Mouse (Mus musculus): Measurements from ENCODE around the gene Rad51.

GRCm38 (mm10) chr2:119113121-119113925, 730 bp downstream of the Rad51 start:
- TF ChIP-seq CTCF (IDR thresholded peaks at IDR 0.05): no peak
- no peak for TF ChIP-seq EP300 (IDR thresholded peaks at IDR 0.05; ENCODE audit: insufficient read depth, low read depth, low read length)
- TF ChIP-seq POLR2A (IDR thresholded peaks at IDR 0.05; ENCODE audit: insufficient read depth, low read depth, low read length): no peak

Data from heart, adult 2 months (tissue).